Mouse (Mus musculus): Measurements from ENCODE around the gene Rdh16f1. TPM values are rescaled to one million over a fixed set of nuclear protein-coding genes. Genes with fewer than 3 reads are reported as not detected.
"Not testable (repeated sequence)": the region's sequence is repeated elsewhere in the genome, so short reads cannot be mapped to it uniquely, and the experiment has no call there.

The Rdh16f1 gene
- polyA plus RNA-seq, 1 experiment from 2014 or later, result not detected

DNA sequence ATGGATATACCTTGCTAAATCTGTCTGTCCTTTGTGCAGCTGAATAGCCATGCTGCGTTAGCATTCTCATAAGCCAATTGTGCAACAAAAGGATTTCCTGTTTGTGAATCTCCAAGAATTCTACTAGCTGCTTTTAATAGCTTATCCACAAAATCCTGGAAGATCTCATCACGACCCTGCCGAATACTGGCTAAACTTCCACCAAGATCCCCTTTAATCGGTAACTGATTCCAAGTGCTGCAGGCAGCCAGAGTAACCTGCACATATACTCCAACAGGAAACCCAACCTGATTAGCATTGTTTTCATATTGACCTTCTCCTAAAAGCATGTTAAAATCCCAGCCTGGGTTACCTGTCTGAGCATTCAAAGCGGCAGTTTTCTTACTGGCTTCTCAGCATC lies 75.7 kb downstream of the Rdh16f1 start:
- Histone ChIP-seq H3K4me2 (replicated peaks; ENCODE audit: low read depth, low read length) (no peak overlapping the region), H3K27ac (ENCODE audit: low read depth, low read length) (no peak overlapping the region), H3K9ac (ENCODE audit: low read depth, low read length) (no peak overlapping the region), H3K27me3 (ENCODE audit: control insufficient read depth, insufficient read depth, low read length) (no peaks in the 10 kb centered on the region), H3K4me1 (replicated peaks; ENCODE audit: control insufficient read depth, insufficient read depth, low read length) (no peaks in the 10 kb centered on the region), H3K9me3 (ENCODE audit: control insufficient read depth, low read length) (no peaks in the 10 kb centered on the region), H3K36me3 (ENCODE audit: control insufficient read depth, insufficient read depth, low read length) (no peaks in the 10 kb centered on the region), H3K4me3 (ENCODE audit: low read depth, low read length) (no peak overlapping the region)
- ATAC-seq (ENCODE audit: low FRiP score) (no peak), DNase-seq (ENCODE audit: low spot score) (no peak)
- 88% methylated on average over 5 of the region's 5 CpGs for WGBS

- DNase-seq (ENCODE audit: low spot score); H3K4me1 ChIP-seq (replicated peaks; ENCODE audit: control insufficient read depth, insufficient read depth, low read length); H3K27ac ChIP-seq (ENCODE audit: low read depth, low read length); H3K27me3 ChIP-seq (ENCODE audit: control insufficient read depth, insufficient read depth, low read length); H3K36me3 ChIP-seq (ENCODE audit: control insufficient read depth, insufficient read depth, low read length); ATAC-seq (ENCODE audit: low FRiP score); H3K4me2 ChIP-seq (replicated peaks; ENCODE audit: low read depth, low read length); H3K9ac ChIP-seq (ENCODE audit: low read depth, low read length); H3K9me3 ChIP-seq (ENCODE audit: control insufficient read depth, low read length); H3K4me3 ChIP-seq (ENCODE audit: low read depth, low read length): not testable (repeated sequence)
- WGBS, result 98% methylated on average over 5 of the region's 5 CpGs
These were observed 78.2 kb downstream of the Rdh16f1 start for GRCm38 (mm10) chr10:127837793-127838192.

DNA sequence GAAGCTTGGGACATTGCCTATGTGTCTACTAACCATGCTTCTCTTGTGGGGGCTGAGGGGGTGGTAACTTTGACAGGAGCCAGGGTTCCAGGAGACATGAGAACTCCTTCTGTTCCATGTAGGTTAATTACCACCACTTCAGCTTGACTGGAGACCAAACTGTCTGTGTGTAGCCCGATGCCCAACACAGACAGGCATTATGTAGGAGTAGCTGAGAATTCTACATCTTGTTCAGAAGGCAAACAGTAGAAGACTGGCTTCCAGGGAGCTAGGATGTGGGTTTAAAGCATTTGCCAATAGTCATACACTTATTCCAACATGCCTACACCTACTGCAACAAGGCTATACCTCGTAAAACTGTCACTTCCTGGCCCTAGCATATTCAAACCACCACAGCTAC lies 79.0 kb downstream of the Rdh16f1 start:
- WGBS, result 84% methylated on average over 2 of the region's 2 CpGs
- Histone ChIP-seq H3K4me3 (ENCODE audit: low read depth, low read length) (no peak overlapping the region), H3K9ac (ENCODE audit: low read depth, low read length) (no peak overlapping the region), H3K4me1 (replicated peaks; ENCODE audit: control insufficient read depth, insufficient read depth, low read length) (no peaks in the 10 kb centered on the region), H3K36me3 (ENCODE audit: control insufficient read depth, insufficient read depth, low read length) (no peaks in the 10 kb centered on the region), H3K27me3 (ENCODE audit: control insufficient read depth, insufficient read depth, low read length) (no peaks in the 10 kb centered on the region), H3K9me3 (ENCODE audit: control insufficient read depth, low read length) (no peaks in the 10 kb centered on the region), H3K4me2 (replicated peaks; ENCODE audit: low read depth, low read length) (no peak overlapping the region), H3K27ac (ENCODE audit: low read depth, low read length) (no peak overlapping the region)
- ATAC-seq (ENCODE audit: low FRiP score) (no peak), DNase-seq (ENCODE audit: low spot score) (no peak)

DNA sequence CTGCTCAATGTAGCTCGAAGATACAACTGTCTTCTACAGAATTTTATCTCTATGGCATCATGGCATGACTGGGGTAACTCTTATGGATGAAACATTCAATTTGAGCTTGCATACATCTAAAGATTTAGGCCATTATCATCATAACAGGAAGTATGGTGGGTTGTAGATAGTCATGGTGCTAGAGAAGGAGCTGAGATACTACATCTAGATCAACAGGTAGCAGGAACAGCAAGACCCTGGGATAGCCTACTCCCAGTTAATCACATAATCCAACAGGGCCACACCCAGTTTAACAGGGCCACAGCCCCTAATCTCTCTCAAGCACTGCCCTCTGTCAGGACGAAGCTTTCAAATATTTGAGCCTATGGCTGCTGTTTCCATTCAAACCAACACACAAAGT lies 81.2 kb downstream of the Rdh16f1 start:
- WGBS, result 73% methylated on average over 2 of the region's 2 CpGs
- H3K27me3 ChIP-seq (ENCODE audit: control insufficient read depth, insufficient read depth, low read length), result no peaks in the 10 kb centered on the region
- H3K9ac ChIP-seq (ENCODE audit: low read depth, low read length), result no peak overlapping the region
- no peaks in the 10 kb centered on the region for H3K9me3 ChIP-seq (ENCODE audit: control insufficient read depth, low read length)
- no peaks in the 10 kb centered on the region for H3K4me1 ChIP-seq (replicated peaks; ENCODE audit: control insufficient read depth, insufficient read depth, low read length)
- ATAC-seq (ENCODE audit: low FRiP score), result no peak
- DNase-seq (ENCODE audit: low spot score), result no peak
- H3K36me3 ChIP-seq (ENCODE audit: control insufficient read depth, insufficient read depth, low read length), result no peaks in the 10 kb centered on the region
- no peak overlapping the region for H3K4me2 ChIP-seq (replicated peaks; ENCODE audit: low read depth, low read length)
- H3K27ac ChIP-seq (ENCODE audit: low read depth, low read length), result no peak overlapping the region
- no peak overlapping the region for H3K4me3 ChIP-seq (ENCODE audit: low read depth, low read length)

Other genes starting within 250 kb of the Rdh16f1 start
- 6.5 and 7.0 TPM in 2 replicates for gene Ndufa4l2, start 244.8 kb upstream of the Rdh16f1 start, polyA plus RNA-seq (2014; fragmentation: Nextera tagmentation; extraction: Ambion mirVana)
- 70.3 and 70.4 TPM in 2 replicates for gene Shmt2, start 237.3 kb upstream of the Rdh16f1 start, polyA plus RNA-seq (2014; fragmentation: Nextera tagmentation; extraction: Ambion mirVana)
- gene Nxph4, start 225.2 kb upstream of the Rdh16f1 start, polyA plus RNA-seq (2014; fragmentation: Nextera tagmentation; extraction: Ambion mirVana), result 54.5 and 59.8 TPM in 2 replicates
- gene Lrp1, start 138.6 kb upstream of the Rdh16f1 start, polyA plus RNA-seq (2014; fragmentation: Nextera tagmentation; extraction: Ambion mirVana), result 66.3 and 67.1 TPM in 2 replicates
- 6.0 and 6.9 TPM in 2 replicates for gene Stat6, start 116.8 kb upstream of the Rdh16f1 start, polyA plus RNA-seq (2014; fragmentation: Nextera tagmentation; extraction: Ambion mirVana)
- 8.6 and 9.3 TPM in 2 replicates for gene Nemp1, start 92.9 kb upstream of the Rdh16f1 start, polyA plus RNA-seq (2014; fragmentation: Nextera tagmentation; extraction: Ambion mirVana)
- gene Nab2, start 91.2 kb upstream of the Rdh16f1 start, polyA plus RNA-seq (2014; fragmentation: Nextera tagmentation; extraction: Ambion mirVana), result 4.3 and 4.9 TPM in 2 replicates
- 0.45 and 0.57 TPM in 2 replicates for gene Myo1a, start 54.6 kb upstream of the Rdh16f1 start, polyA plus RNA-seq (2014; fragmentation: Nextera tagmentation; extraction: Ambion mirVana)
- gene Tac2, start 35.3 kb upstream of the Rdh16f1 start, polyA plus RNA-seq (2014; fragmentation: Nextera tagmentation; extraction: Ambion mirVana), result not detected in 2 replicates
- 7.2 and 9.3 TPM in 2 replicates for gene Zbtb39, start 20.2 kb upstream of the Rdh16f1 start, polyA plus RNA-seq (2014; fragmentation: Nextera tagmentation; extraction: Ambion mirVana)
- gene Gpr182, start 8.1 kb upstream of the Rdh16f1 start, polyA plus RNA-seq (2014; fragmentation: Nextera tagmentation; extraction: Ambion mirVana), result 0.25 and 0.63 TPM in 2 replicates
- gene Rdh1, start 66 bp upstream of the Rdh16f1 start, polyA plus RNA-seq (2014; fragmentation: Nextera tagmentation; extraction: Ambion mirVana), result 0.05 TPM in 1 of 2 replicates, not detected in the other
- 0.06 TPM in 1 of 2 replicates, not detected in the other for gene Rdh9, start 16.6 kb downstream of the Rdh16f1 start, polyA plus RNA-seq (2014; fragmentation: Nextera tagmentation; extraction: Ambion mirVana)
- gene Rdh16, start 41.4 kb downstream of the Rdh16f1 start, polyA plus RNA-seq (2014; fragmentation: Nextera tagmentation; extraction: Ambion mirVana), result 0.06 TPM in 1 of 2 replicates, not detected in the other
- not detected in 2 replicates for gene Rdh19, start 90.1 kb downstream of the Rdh16f1 start, polyA plus RNA-seq (2014; fragmentation: Nextera tagmentation; extraction: Ambion mirVana)
- gene Rdh16f2, start 106.7 kb downstream of the Rdh16f1 start, polyA plus RNA-seq (2014; fragmentation: Nextera tagmentation; extraction: Ambion mirVana), result not detected in 2 replicates
- not detected in 2 replicates for gene Rdh7, start 129.0 kb downstream of the Rdh16f1 start, polyA plus RNA-seq (2014; fragmentation: Nextera tagmentation; extraction: Ambion mirVana)
- not detected in 2 replicates for gene Sdr9c7, start 138.7 kb downstream of the Rdh16f1 start, polyA plus RNA-seq (2014; fragmentation: Nextera tagmentation; extraction: Ambion mirVana)
- gene Hsd17b6, start 247.8 kb downstream of the Rdh16f1 start, polyA plus RNA-seq (2014; fragmentation: Nextera tagmentation; extraction: Ambion mirVana), result not detected in 2 replicates

Measured in hindbrain, embryonic 11.5 days (tissue).